Mouse (Mus musculus) adrenal gland, adult 18-20 months (tissue): Measurements from ENCODE around the gene Crkl. TPM values are rescaled to one million over a fixed set of nuclear protein-coding genes. Genes with fewer than 3 reads are reported as not detected.

Source experiments
- DNase-seq, 2 experiments: peaks; one replicate each; pipeline ENCODE4 v3.0.0; 2021 to 2022; ENCODE audit warnings: low spot score in 2 of 2
- total RNA-seq, 2 experiments: library from RNA; stranded (reverse); gene quantifications; 1 replicate in 1 of 2; 2 replicates in 1 of 2; pipeline ENCODE4 v1.2.3; 2021

Gene Crkl
- total RNA-seq, 2 experiments from 2014 or later, result 38.3 to 39.2 TPM

GRCm38 (mm10) chr16:17526223-17526622, 74.4 kb downstream of the Crkl start:
- DNase-seq, result no peak

DNA sequence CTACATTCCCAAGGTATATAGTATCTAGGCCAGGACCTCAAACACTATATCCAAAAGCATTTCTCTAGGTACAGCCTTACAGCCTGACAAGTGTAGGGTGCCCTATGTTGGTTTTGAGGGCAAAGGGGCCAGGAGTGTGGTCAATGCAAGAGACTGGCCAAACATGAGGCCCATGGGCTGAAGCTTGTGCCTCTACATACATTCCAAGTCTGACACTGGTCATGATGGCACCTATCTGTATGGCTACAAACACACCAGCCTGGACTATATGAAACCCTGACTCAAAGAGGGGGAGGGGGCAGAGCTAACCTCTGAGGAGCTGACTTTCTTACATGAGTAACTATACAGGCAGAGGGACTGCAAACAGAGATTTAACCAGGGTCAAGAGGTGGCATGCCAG, 75.8 kb downstream of the Crkl start:
- DNase-seq, result no peak

GRCm38 (mm10) chr16:17528276-17528675, 76.5 kb downstream of the Crkl start:
- no peak for DNase-seq

DNA sequence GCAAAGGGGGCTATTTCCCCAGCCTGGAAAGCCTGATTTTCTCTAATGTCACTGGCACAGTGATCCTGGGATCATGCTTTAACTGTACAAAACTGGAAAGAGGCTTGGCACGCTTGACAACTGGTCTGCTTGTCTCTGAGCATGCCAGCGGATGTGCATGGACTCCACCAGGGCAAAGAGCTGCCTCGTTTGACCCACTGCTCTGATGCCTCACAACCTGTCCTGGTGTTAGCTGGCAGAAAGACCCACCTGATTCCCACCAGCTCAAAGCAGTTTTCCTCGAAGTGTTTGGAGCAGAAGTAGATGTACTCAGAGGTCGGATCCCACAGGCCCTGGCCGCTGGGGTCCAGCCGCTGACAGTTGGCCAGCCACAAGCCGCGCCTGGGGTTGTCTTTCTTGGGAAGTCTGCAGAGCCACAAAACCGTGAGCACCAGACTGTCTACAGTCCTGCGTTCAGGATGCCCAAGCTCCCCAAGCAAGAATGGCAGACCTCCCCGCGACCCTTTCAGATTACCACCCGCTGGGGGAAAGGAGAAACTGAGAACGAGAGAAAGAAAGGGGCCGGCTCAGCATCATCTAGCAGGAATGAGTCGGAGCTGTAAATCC, 78.3 kb downstream of the Crkl start:
- DNase-seq, result peak in 1 of 2 experiments; percentile 12

DNA sequence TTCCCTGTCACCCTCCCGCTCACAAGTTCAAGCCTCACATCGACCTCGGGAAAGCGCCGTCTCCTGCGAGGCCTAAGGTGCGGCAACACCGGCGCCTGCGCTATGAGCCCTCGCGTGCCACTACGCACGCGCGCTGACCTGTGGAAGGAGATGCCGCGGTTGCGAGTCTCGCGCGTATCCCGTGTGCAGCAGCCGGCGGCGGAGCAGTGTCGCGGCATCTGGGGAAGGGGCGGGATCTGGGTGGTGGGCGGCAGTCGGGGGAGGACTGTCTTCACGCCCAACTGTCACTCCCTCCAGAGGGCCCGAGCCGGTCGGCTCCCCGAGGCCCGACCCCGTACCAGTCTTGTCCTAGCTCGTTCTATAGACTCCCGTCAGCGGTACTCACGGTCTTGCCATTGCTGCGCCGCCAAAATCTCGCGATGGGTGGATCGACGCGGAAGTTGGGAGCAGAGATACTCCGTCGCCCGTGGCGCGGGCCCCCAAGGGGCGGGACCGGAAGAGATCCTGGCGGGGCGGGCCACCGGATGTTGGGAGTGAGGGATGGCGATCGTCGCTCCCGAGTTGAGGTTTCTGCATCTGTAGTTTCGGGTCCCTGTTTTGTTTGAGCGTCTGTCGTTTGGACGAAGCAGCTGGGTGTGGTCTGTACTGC, 79.0 kb downstream of the Crkl start, which contains the start of gene Thap7:
TSS of gene Thap7 (minus strand) at position 497 of the 649 bp plus-strand sequence.
- peak; percentile 96 to 97 for DNase-seq

DNA sequence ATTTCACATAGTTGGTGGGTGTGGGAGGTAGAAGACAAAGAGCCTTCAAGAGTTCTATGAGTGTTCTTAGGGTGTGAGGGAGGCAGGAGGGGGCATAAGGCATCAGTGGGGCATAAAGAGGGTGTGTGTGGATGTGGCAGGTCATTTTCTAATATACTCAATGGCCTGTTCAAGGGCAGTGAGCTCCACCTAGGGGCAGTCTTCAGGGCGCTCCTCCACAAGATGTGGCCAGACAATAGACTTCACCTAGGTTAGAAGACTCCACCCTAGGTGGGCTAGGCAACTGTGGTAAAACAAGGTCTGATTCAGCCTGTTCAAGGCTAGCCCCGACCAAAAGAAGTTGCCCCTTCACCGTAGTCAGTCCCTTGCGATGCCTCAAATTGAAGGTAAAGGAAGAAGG, 80.5 kb downstream of the Crkl start:
- DNase-seq, result no peak

- DNase-seq, result no peak
Measured at GRCm38 (mm10) chr16:17532676-17533329, 81.0 kb downstream of the Crkl start.

GRCm38 (mm10) chr16:17536584-17536983, 84.8 kb downstream of the Crkl start:
- no peak for DNase-seq

Other genes with a start within 250 kb of the Crkl start
- gene Ube2l3, start 249.3 kb upstream of the Crkl start, total RNA-seq, result 100 to 1,000 TPM; 186 to 220 TPM
- gene Rimbp3, start 243.4 kb upstream of the Crkl start, total RNA-seq, result under 1 TPM in 1 of 2 experiments, not detected in 1; 0.06 TPM
- 1 to 10 TPM; 2.1 to 2.2 TPM for gene Hic2, start 218.4 kb upstream of the Crkl start, total RNA-seq
- gene Tmem191c, start 175.9 kb upstream of the Crkl start, total RNA-seq, result 10 to 100 TPM in 1 of 2 experiments, 1 to 10 TPM in 1; 8.1 to 16.6 TPM
- under 1 TPM; 0.29 to 0.30 TPM for gene Serpind1, start 120.6 kb upstream of the Crkl start, total RNA-seq
- 10 to 100 TPM; 27.7 to 29.3 TPM for gene Snap29, start 46.0 kb upstream of the Crkl start, total RNA-seq
- 100 to 1,000 TPM in 1 of 2 experiments, 10 to 100 TPM in 1; 95.5 to 105 TPM for gene Pi4ka, start 45.7 kb upstream of the Crkl start, total RNA-seq
- gene Aifm3, start 37.6 kb downstream of the Crkl start, total RNA-seq, result 10 to 100 TPM in 1 of 2 experiments, 1 to 10 TPM in 1; 7.3 to 11.7 TPM
- 10 to 100 TPM; 58.7 to 64.6 TPM for gene Lztr1, start 56.7 kb downstream of the Crkl start, total RNA-seq
- 10 to 100 TPM; 35.1 to 38.5 TPM for gene Thap7, start 79.1 kb downstream of the Crkl start, total RNA-seq
- gene Lrrc74b, start 109.3 kb downstream of the Crkl start, total RNA-seq, result not detected
- 1 to 10 TPM; 1.8 to 2.8 TPM for gene P2rx6, start 109.9 kb downstream of the Crkl start, total RNA-seq
- gene Slc7a4, start 131.2 kb downstream of the Crkl start, total RNA-seq, result 10 to 100 TPM in 1 of 2 experiments, 1 to 10 TPM in 1; 8.7 to 14.2 TPM
- gene Smpd4, start 167.4 kb downstream of the Crkl start, total RNA-seq, result 10 to 100 TPM; 29.9 to 30.2 TPM
- 1 to 10 TPM; 1.2 to 1.8 TPM for gene Ccdc74a, start 194.5 kb downstream of the Crkl start, total RNA-seq